Mouse (Mus musculus): ENCODE measurements at regions not wholly inside any gene's neighbourhood (a gene's known extent, or its start where the extent isn't known, plus 50 kb on each side); places are given as distances from the start of the nearest gene placed in this dataset.
"Not testable (repeated sequence)": the region's sequence is repeated elsewhere in the genome, so short reads cannot be mapped to it uniquely, and the experiment has no call there.

DNA sequence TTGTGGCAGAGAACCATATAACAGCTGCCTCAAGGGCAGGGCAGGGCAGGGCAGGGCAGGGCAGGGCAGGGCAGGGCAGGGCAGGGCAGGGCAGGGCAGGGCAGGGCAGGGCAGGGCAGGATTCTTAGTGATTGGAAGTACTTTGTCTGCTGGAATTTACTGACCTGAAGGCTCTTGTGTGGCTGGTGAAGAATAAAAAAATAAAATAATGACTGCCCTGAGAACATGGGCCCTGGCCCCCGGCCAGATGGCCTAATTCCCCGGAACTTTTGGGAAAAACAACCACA lies 169.3 kb downstream of the Qk start:
- not testable (repeated sequence) for DNase-seq (ENCODE audit: low read depth)

DNA sequence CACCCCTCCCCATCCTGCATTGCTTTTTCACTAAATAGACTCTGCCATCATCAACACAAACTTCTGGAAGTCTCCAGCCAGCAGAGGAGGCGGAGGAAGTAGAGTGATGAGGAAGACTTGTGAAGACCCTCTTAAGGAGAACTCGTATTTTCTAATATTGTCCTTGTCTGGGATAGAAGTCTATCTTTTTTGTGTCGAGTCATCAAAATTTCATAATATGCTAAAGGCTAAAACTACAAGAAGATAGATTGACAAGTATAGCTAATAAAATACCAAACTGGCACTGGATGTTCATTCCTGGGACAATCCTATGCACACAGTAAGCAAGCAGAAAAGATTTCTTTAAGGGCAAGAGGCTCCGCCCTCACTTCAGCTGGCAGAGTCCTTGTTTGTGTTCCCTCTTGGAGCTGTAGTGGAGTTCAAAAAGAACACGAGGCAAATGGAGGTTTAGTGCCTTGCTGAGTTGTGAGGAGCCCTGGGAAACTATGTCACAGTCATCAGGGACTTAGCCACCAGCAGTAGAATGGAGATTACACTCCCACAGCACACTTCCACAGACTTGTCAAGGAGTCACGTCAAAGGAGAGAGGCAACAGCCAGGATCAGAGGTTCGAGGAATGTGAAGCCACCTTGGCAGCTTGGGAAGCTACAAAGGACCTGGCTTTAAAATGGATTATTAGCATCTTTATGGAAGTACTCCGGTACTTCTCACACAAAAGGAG lies 169.8 kb downstream of the Qk start:
- DNase-seq (ENCODE audit: low read depth) = no peak

DNA sequence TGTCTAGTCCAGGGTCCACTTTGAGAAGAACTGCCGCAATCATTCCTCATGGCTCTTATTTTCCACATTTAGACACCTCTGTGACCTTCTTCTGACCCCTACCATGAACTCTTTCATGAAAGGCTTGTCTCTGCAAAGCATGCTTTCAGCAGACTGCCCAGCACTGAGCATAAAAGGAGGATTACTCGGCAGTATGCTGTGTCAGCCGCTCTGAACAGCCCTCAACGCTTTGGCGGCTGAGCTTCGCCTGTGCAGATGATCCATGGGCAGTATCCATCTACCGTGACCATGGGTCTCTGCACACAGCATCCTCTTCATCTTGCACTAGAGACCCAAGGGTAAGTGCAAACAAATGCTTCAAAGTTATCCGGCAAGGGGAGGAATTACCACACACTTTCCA lies 172.5 kb downstream of the Qk start:
- DNase-seq (ENCODE audit: low read depth) = no peak

DNA sequence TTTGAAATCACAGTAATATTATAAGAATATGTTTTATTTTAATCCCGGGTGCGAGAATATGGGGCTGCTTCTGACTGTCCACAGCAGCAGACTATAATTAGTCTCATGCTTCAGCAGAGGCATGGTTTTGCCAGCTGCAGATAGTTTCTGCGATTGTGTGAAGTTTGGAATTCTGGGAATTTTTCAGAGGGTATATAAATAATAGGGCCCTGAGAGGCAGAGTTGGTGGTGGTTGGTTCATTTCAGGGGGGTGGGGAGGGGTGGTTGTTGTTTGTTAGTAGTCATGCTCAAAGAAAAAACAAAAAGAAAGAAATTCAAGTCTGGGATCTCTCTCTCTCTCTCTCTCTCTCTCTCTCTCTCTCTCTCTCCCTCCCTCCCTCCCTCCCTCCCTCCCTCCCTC lies 173.1 kb downstream of the Qk start:
- no peak for DNase-seq (ENCODE audit: low read depth)

DNA sequence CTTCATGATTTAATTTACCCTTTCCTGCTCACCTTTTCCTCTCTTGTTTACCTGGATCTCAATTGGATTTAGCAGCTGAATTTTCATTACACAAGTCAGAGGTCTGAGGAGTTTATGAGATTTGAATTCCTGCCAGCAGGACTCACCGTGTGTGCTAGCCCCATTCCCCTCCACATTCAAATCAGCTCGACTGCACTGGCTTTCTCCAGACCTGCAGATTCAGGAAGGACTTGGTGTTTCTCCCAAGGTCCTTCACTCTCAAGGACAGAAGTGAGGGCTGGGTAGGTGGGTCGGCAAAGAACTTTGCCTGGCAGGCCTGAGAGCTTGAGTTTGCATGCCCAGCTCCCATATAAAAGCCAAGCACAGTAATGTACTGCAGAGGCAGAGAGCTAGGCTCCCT lies 180.8 kb downstream of the Qk start:
- DNase-seq (ENCODE audit: low read depth) = no peak

DNA sequence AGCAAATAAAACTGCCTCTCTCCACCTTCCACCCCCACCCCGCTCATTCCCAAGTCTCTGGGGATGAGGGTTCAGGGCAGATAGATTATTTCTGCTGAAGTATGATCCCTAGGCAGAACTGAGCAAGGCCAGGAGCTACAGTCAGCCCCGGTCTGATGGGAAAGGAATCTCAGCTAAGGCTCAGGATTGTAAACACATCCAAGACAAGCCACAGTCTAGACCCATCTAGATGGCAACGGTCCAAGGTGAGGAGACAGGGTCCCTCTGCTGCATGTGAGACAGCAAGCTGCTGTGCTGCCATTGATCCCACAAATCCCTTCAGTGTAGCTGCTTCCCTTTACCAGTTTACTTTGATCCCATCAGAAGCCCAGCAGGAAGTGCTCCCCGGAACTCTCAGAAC lies 181.3 kb downstream of the Qk start:
- no peak for DNase-seq (ENCODE audit: low read depth)

DNA sequence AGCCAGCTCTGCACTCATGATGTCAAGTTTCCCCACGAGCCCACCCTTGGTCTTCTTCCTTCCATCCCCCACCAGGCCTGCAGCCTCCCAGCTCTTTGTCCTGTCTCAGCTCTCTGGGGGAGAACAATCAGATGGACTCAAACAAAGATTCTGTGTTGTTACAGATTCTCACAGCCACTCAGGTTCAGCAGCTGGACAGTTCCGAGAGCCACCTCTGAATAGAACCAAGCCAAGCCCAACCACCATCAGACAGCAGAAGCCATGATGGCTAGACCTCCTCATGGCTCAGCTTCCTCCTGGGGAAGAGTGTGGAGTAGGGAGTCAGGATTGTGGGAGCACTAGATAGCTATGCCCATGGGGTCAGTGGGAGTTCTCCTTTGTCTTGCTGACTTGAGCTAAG lies 184.5 kb downstream of the Qk start:
- DNase-seq (ENCODE audit: low read depth) = no peak

DNA sequence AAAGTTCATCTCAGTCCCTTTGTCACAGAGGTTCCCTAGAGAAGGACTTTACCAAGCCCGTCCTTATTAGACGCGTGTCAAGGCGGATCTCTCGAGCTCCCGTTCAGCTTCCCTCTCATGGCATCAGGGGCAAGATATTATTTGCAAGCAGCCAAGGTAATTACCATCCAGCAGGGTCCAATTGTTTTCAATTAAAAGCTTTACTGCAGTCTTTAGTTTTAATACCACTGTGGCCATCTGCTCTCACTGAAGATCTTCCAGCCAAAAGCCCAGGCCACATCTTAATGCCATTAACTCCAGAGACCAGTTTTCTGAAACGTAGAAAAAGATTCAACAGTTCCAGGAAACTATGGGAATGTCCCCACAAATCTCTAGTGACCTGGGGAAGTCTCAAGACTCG lies 191.1 kb downstream of the Qk start:
- no peak for DNase-seq (ENCODE audit: low read depth)

DNA sequence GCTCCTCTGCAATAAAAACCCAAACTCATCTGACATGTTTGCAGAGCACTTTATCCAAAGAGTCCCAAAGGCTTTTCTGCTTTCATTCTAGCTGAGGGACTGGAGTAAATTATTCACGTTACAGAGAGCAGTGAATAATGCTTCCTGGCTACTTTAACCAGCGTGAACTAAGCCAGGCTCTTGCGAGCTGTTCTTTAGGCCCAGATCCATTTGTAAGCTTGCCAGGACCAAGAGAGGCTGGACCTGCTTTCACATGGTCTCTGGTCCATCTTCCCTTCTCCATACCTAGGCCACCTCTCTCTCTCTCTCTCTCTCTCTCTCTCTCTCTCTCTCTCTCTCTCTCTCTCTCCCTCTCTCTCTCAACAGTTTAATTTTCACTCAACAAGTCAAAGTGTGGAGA lies 197.2 kb downstream of the Qk start:
- DNase-seq (ENCODE audit: low read depth) = no peak

DNA sequence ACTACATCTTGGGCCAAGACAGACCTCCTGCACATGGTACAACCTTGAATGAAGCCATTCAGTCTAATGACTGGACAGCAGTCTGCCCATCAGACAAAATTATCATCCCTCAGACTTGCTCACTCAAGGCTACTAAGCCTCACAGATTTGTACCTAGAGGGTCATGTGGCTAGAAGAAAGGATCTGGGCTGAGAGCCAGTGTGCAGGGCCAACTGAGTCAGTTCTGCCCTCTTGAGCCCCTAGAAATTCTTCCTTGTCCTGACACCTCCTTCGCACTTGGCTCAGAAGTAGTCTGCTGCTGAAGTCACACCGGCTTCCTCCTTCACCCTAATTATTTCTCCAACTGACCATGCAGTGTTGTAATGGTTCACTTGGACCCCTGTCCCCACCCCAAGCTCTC lies 207.5 kb downstream of the Qk start:
- DNase-seq (ENCODE audit: low read depth) = no peak

DNA sequence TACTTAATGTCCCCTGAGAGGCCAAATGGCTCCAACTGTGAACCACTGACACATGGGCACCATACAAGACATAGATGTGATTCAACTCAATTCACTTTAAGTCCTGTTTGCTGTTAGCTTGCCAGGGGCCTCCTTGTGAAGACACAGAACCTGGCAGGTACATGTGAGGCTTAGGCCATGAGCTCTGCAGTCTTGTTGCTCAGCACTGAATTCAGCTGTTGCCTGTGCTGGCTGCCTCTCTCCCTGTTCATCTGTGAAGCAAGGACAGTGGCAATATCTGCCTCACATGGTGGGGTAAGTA lies 209.3 kb downstream of the Qk start:
- no peak for DNase-seq (ENCODE audit: low read depth)

DNA sequence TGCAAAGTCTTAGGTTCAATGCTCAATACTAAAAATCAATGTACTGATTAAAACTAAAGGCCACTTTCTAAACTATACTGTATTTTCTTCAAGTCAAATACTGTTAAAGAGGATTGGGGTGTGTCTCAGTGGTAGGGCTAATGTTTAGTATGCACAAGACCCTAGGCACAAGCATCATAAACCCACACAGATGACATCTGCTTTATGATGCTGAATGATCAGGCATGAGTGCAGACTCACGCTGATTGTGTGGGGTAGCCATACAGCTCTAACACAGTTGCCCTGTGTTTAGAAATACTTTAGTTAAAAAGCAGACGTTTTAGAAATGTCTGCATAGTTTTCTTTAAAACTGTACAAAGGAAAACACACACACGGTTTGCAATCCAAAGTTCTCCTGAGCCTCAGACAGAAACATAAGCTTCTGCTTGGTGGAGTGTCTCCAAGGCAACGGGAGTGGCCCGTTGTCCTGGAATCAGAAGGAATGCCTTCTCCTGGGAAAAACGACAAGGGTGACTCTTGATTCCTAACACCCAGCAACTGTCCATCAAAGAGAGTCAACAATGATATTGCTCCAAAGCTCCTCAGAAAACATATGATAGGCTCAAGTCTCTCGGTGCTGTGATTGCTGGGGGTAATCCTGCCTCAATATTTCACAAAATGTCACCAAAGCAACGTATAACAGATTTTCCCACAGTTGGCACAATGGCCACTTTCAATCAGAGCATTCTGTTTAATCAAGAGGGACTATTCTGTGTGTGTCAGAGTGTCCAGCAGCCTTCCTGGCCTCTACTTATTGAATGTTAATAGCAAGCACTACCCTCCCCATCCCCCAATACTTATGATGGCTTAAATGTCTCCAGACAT lies 209.9 kb downstream of the Qk start:
- DNase-seq (ENCODE audit: low read depth) = no peak

DNA sequence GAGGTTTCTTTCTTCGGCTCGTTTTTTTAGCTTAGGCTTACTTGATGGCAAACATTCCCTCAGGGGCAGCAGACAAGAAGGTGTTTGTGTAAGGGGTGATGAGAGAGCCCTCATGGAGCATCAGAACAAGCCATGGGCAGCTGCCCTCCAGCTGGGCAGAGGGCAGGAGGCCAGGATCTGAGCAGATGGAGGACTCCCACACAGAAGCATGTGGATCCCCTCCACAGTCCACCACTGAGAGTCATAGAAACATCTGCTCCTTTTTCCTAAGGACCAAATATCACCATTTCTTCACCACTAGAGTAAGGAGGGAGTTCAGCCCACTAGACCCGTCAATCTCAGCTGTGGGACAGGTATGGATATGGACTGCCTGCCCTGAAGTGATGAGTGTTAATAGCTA lies 214.4 kb downstream of the Qk start:
- DNase-seq (ENCODE audit: low read depth) = no peak

DNA sequence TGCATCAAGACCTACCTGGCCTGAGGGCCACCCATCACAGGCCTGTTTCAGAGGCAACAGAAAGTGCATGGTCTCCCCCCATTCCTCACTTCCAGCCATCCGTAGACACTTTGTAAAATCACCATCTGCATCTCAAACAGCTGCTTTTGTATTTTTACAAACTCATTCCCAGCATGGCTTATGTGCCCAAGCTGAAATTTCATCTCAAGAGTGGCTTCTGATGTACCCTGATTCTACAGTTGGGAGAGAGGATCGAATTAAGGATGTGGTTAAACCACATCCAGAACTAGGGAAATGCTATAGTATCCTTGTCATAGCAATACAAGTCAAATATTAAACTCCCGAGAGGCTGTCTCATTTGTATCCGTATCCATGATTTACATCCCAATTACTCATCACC lies 221.5 kb downstream of the Qk start:
- DNase-seq (ENCODE audit: low read depth) = no peak

DNA sequence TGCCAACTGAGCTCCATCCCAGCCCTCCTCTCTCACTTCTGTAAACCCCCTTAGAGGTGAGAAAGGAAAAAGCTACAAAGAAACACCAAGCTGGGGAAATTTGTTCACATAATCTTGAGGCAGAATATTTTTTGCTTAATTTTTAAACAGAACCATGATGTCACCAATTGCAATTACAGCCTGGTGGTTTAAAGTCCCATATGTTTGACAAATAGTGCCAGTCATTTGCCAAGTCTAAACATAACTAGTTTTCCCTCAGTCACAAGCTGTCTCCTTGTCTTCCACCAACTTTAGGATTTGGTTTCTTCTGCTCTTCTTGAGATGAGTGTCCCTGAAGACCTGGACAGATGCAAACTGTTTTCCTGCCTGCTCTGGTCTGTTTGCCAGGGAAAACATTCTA lies 222.0 kb downstream of the Qk start:
- no peak for DNase-seq (ENCODE audit: low read depth)

DNA sequence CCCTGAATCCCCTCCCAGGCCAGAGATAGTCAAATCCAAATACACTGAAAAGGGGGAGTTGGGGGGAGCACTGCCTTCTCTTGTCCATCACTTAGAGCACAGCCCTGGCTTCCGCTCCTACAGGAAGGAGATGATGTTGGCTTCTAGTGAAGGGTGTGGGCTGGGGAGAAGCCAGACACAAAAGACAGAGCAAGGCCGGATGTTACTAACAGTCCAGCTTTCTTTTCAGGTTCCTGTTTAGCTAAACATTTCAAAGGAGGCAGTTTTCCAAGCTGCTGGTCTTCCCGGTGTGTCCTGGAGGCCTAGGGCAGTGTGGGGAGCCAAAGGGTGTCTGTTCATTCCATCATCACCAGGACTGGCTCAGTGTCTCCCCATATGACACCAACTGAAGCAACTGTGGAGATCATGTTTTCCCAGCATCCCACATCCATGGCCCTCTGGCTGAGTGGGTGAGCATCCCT lies 223.8 kb downstream of the Qk start:
- DNase-seq (ENCODE audit: low read depth) = no peak

DNA sequence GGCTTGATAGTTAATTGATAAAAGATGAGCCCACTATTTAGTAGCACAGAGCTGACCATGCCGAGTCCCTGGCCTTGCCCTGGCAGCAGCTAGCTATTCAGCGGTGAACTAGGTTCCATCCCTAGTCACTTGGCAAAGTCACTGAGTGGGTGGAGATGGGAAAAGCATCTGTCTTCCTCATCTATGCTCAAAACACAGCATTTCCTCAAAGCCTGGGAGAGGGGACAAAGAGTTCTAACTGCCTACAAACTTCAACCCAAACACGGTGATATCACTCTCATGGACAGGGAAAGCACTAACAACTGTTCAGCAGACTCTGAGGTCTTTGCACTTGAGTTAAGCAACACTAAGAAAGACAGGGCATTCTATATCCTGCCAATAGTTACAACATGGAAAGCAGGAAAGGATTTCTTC lies 225.5 kb downstream of the Qk start:
- DNase-seq (ENCODE audit: low read depth) = no peak

DNA sequence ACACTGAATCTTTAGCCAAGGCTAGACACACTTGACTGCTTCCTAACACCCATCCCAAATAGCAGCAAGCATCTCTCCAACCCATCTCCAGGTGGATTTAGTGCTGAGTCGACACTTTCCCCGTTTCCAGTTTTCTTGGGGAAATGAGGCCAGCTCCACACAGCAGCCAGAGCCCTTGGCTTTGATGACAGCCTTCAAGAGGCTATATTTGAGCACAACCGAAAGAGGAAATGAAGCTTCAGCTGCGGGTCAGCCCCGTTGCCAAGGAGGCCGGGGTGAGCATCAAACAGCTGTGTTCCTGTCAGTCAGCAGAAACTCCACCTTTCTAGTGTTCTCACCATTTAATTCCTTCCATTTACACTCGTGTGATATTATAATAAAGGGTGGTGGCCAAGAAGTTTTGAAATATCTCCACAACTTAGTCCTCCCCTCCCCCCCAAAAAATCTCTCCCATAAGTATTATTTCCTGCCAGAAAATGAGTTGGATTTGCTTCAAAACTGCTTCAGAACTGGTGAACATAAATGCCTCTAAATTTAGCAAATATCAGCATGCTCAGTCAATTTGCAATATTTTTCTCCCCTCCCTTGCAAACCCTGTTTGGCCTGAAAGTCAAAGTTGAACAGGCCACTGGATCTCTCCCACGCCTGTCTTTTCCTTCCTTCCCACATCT lies 226.1 kb downstream of the Qk start:
- no peak for DNase-seq (ENCODE audit: low read depth)

DNA sequence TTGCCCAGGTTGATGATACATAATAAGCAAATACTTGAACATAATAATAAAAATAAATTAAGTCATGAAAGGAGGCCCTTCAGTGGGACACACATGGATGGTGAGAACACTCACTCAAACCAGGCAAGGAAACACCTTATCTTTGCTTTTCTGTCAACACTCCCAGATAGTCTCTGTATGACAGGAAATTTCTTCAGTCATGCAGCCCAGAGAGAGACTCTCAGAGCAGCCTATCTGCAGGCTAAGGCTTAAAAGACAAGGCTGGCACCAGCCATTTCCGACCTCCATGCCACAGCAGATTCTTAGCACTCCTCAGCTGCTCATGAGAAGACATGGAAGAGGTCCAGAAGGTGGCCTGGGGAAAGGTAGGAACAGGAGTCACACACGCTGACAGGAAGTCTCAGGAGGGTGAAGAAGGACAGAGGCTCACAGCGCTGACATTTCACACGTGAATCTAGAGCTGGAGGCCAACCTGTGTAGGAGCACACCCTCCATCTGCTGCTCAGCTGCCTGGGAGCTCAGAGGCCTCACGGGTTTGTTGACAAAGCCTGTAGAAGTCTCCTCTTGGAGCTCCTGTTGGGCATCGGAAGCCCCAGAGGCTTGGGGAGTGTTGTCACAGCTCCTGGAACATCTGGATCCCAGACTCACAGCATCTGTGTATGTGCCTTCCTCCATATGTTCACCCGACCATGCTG lies 232.3 kb downstream of the Qk start:
- DNase-seq (ENCODE audit: low read depth) = no peak

DNA sequence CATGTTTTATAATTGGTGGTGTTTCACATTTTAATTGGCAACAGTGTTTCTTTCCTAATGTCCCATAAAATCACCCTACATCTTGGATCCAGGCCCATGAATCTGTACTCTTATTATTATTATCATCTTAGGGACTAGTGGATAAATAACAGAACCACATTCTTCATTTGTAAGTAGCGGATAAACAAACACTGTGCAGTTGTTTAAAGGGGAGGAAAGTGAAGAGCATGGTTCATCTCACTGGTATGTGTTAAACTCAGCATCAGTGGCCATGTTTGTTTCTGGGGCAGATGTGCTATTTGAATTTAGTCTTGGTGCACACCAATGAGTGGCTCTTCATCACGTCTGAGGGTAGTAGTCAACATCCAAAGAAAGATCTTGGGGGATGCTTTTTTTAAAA lies 233.1 kb downstream of the Qk start:
- no peak for DNase-seq (ENCODE audit: low read depth)

DNA sequence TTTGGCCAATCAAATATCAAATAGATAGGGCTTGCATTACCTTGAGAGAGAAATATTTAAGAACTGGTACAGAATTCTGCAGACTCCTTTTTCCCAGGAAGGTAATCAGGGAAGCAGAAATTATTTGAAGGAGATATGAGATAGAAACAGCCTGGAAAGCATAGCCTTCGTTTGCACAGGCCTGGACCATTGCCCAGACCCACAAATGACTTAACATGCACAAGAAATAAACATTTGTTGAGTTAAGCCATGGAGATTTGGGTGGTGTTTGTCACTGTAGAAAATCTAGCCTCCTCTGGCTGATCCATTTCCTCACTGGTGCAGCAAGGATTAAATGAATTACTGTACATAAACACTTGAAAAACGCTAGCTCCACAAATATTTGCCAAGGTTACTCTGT lies 233.5 kb downstream of the Qk start:
- no peak for DNase-seq (ENCODE audit: low read depth)

DNA sequence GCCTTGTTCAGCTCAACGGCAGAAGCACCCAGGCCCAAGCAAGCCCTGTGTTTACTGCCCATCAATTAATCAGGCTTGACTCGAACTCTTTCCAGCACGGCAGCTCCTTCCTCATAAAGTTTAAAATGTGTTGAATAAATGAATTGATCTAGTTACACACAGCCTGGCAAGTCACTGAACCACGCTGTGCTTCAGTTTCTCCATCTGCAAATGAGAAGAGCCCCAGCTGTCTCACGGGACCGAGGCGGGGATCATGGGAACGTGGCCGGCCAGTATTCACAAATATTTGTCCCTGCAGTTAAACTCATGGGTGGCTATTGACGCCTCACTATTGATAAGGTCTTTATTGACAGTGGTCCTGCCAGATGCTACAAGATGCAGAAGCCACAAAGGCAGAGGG lies 237.9 kb downstream of the Qk start:
- DNase-seq (ENCODE audit: low read depth) = no peak
